Mouse (Mus musculus) T-helper 1 cell (primary cell): Measurements from ENCODE around the gene Ppp1r3c.
"Not testable (repeated sequence)": the region's sequence is repeated elsewhere in the genome, so short reads cannot be mapped to it uniquely, and the experiment has no call there.

Experiments
- in situ Hi-C: fragments of 300-600 bp; cut with MboI, MseI; formaldehyde crosslinking; loops from one replicate; pipeline ENCODE4 v1.15.1; 2025; ENCODE audit warnings: high pct_unique_total_duplicates

Gene Ppp1r3c

DNA sequence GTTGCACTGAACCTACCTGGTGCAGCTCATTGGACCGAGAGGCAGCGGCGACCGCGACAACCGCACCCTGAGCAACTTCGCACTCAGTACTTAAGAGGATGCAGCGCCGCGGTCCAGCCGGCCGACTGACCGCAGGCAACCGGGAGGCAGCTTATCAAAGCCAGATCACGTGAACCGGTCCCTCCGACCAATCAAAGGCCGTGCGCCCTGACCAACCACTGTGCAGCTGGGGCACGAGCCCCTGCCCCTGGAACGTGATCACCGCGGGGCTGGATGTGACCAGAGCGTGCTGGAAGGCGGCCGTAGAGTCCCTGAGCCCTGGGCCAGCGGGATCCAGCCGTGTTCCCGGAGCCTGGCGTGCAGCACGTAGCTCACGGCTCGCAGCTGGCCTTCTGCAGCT lies at the start of gene Ppp1r3c:
Gene Ppp1r3c, minus strand, starts transcription at position 117 of the 400 bp plus-strand sequence.
- in situ Hi-C loops = no loop called here

DNA sequence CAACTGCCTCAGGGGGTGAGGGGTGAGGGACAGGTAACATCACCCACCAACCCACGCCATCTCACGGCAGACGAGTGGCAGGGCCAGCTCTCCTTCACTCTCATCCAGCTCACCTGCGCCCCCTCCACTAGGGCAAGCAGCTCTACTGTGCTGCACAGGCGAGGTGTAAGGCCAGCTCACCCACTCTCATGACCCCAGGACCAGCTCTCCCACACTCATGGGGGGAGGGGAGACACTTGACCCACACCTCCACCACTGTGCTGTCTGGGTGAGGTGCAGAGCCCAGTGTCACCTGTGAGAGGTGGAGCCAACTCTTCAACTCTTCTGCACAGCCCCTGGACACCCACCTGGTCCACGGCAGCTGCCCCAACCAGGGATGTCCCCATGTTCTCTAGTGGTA lies 46.7 kb upstream of the Ppp1r3c start:
- in situ Hi-C loops = no loop called here

DNA sequence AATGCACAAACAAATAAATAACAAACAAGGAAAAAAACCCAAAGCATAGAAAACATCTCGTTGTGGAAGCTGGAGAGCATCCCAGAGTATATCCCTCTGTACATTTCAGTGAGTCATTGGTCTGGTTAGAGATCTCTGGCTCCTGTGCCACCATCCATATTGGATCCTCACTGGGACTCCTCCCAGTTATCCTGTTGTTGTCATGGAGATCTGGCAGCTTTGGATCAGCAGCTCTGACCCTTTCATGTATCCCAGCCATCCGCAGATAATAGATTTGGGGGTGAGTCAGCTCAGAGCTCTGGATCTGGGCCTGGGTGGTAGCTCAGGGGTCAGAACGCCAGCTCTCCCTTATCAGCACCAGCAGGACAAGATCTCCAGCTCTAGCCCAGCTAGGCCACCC lies 46.1 kb upstream of the Ppp1r3c start:
- in situ Hi-C loops = no loop called here

DNA sequence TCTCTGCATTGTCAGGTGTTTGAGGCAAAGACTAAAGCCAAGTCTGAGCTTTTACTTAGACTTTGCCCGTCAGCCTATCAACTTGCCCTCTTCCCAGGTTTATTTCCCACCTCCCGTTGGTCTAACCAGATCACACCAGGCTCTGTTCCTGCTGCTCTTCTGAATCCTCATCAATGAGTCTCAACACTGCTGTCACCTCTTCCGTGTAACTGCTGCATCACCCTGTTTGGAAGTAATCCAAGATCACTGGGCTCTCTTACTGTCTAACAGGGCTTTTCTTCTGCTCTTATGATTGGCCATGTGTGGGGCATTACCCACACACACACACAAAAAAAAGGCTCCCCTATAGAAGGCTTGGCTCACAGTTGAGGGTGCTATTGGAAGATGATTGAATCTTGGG lies 45.5 kb upstream of the Ppp1r3c start:
- in situ Hi-C loops = no loop called here

DNA sequence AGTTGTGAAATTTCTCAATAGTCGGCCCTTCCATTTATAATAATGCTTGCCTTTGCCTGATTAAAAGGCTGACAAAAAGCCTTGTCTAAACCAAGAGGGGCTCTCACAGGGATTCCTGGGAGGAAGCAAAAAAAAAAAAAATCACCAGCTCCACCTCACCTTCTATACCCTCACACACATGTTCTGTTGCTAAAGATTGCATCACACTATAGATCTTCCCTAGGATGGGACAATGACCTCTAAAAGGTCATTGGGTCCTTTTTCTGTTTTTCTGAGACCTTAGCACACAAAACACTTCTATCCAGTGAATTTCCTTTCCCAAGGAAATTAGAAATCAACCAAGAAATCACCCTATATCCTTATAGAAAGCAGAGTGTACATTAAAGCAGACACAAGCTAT lies 43.9 kb upstream of the Ppp1r3c start:
- in situ Hi-C loops = no loop called here

DNA sequence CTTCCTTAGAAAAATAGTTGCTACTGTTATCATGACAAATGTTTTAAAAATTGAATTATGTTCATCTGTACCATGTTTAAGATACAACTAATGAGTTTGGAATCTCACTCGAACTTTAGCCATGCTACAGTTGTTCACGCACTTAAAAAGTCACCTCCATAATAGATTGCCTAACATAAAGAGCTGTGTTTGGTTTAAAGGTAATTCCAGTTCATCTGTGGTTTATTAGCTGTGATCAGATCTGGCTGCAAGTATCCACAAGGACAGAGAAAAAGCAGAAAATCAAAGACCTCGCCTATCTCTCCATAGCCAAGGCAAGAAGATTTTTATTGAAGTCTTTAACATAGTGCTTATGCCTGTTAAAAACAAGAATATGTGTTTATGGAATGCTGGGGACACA lies 43.3 kb upstream of the Ppp1r3c start:
- in situ Hi-C loops = no loop called here

DNA sequence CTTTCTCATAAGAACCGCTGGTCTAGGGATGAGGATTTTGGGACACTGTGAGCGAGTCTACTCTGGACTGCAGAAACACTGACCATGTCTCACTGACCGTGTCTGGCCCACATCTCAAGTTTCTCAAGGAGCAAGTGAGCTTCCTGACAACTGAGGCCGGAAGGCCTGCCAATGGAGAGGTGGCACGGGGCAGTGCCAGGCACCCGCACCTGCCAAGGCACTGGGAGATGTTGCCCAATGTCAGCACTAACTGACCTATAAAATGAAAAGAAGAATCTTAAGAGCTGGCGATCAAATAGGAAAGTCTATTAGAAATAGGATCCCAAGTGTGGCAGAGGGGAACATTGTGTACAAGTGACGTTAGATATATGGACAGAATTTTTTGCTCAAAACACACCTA lies 39.1 kb upstream of the Ppp1r3c start:
- in situ Hi-C loops = no loop called here

DNA sequence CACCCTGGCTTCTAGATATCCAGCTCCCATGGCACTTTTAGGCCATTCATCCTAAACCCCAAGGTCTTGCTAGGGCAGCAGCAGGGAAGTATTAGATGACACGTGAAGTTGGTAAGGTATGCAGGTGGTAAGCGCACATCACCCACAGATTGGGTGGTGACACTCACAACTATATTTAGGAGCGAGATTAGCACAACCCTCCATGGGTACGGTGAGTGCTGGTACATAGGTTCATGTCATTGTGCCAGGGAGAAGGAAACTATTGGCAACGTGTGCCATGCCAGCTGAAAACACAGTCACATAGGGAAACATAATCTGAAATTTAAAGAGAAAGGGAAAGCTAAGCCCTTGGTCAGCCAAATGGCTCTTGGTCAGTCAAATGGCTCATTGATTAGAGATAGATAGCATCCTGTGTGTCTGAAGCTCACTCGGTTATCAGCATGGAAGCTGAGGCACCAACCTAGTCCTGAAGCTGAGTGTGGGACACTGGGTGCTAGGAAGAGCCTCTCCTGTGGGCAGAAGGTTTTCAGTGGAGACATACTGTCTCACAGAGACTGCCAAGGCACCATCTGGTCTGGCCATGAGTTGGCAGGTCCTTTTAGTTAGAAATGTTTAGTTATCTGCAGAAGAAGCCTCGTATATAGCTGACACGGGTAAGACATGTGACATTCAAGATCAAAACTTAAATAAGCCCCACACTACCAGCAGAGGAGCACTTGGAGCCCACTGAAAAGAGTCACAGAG lies 37.4 kb upstream of the Ppp1r3c start:
- in situ Hi-C loops = no loop called here

DNA sequence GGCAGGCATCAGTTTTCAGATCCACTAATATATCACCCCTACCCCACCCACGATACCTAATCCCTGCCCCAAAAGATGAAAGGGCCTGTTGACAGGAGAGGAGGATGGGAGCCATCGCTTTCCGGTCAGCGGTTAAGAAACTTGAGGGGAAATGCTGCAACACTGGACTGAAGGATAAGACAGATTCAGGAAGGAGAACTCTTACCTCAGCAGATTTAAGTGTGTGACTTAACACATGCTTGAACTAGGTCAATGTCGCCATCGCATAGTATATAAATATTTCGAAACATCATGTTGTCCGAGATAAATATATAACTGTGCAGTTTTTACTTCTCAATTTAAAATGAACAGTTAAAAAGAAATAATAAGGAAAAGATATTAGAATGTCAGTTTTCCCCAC lies 31.6 kb upstream of the Ppp1r3c start:
- in situ Hi-C loops = loop anchor here (10.0 kb wide), 1 partner anchor 1653 kb away; no protein-coding TSS in a partner anchor

DNA sequence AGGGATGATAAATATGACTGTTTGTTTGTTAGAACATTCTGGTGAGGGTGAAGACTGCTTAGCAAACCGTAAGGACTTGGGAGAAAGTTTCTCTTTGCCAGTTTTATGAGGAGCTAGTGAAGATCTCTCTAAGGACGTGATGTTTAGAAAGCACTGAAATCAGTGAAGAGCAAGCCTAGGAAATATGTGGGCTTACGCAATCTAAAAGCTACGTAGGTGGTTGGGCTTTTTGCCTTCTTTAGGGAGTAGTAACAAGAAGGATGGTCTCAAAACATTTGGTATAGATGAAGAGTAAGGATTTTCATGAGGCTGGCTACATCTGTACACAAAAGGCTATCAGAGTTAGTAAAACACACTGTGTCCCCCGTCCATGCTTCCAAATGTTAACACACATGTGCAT lies 28.0 kb upstream of the Ppp1r3c start:
- in situ Hi-C loops = loop anchor here (10.0 kb wide), 1 partner anchor 1650 kb away; no protein-coding TSS in a partner anchor

DNA sequence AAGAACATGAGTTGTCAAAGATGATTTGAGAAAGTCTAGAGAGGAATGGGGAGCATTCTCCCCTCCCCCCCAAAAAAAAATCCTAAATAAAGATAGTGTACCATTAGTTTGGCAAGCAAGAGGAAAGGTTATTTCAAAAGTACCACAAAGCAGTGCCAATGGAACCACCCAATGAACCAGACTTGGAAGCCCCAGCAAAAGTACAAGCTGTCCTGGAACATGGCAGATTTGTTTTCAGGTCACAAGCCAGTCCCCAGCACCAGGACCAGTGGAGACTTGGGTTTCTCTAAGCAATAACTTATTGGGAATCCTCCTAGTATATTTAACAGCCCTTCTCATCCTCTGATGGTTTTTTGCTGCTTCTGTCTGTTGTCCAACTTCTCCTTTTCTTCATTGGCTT lies 12.5 kb upstream of the Ppp1r3c start:
- in situ Hi-C loops = no loop called here

DNA sequence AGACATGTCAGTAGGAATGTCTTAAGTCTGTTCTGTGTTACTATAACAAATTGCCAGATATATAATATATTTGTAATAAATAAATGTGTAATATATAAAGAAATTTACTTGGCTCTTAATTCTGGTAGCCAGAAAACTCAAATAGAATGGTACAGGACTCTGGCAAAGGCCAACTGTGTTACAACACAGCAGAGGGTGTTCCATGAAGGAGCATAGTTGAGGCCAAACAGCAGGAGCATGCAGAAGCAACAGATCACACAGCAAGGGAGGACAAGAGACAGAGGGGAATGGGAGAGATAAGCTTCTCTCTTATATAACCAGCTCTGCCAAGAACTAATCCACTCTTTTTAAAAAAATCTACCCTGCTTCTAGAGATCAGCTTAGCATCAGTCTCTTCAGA lies 5.9 kb upstream of the Ppp1r3c start:
- in situ Hi-C loops = no loop called here

DNA sequence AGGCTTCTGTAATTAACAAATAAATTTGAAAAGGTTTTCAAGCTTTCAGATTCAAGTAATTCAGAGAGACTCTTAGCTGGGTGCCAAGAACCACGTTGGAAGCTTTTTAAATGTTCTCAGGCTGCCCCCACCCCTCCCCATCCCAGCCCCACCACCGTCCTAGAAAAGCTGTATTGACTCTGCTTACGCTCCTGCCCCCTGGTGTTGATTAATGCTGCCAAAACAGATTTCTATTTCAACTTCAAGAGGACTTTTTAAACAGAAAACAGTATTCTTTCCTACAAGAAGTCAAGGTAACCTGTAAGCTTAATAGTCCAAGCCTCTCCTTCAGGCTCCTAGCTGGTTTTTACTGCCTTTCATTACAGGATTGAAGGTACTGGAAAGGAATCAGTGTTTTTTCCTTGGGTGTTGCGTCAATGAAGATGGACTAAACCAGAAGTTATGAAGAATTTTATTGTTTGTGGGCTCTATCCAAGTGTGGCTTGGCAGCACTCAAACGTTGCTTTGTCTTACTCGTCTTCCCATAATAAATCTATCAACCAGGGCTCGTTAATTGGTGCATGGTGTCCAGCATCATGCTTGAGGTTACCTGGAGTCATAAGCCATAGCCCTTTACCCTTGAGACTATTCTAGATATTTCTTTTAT lies 3.2 kb upstream of the Ppp1r3c start:
- in situ Hi-C loops = no loop called here

DNA sequence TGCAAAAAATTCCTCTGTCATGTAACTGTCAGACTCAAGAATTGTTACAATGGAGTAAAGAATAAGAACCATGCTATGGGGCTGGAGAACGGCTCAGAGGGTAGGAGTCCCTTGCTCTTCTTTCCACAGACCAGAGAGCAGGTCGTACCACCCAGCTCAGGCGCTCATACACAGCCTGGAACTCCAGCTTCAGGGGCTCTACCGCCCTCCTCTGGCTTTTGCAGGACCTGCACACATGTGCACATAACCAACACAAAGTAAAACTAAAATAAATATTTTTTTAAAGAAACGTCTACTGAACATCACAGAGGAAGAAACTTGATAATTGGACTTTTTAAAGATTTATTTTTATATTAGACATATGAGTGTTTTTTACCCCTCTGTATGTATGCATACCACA lies 1.6 kb upstream of the Ppp1r3c start:
- in situ Hi-C loops = no loop called here

DNA sequence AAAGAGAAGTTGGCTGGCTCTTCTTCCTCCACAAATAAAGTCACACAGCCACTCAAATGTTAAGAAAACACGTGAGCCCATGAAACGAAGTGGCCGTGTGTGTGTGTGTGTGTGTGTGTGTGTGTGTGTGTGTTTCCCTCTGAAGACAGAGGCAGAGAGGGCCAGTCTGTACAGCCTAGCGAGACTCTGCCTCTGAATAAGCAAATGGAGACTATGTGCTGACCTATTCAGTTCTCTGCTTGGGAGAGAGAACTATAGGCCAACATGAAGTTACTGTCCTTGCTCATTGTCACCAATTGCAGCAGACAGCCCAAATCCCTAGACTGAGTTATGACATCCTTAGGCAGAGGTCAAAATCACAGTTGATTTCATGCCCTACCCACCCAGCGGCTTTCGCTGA lies 634 bp upstream of the Ppp1r3c start:
- in situ Hi-C loops = no loop called here

DNA sequence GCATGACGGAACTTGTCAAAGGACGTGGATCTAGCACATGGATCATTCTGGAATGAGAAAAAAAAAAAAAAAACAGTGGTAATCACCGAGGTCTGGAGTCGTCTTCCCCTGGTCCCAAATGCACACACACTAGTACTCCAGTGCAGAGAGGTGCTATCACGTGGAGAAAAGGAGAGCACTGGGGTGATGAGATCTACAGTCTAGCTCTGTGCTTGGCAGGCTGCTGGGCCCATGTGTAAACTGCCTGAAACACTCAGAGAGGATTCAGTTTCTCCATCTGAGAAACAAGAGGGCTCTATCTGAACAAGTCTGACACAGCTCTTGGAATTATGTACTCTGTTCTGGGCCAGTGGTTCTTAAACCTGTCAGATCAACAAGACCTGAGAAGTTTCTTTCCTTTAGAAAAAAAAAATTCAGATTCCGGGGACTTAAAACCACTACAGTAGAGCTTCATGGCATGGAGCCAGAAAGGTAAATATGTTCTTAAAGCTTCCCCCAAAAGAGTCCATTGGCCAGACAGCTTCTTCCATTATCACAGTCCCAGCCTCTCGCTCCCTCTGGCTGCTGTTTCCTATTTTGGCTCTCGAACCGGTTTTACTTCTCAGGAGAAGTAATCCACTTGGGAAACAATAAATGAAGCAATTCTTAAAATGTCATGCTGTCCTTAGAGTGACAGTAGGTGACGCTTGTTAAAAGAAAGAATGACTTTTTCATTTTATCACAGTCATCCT lies 2.0 kb downstream of the Ppp1r3c start:
- in situ Hi-C loops = no loop called here

DNA sequence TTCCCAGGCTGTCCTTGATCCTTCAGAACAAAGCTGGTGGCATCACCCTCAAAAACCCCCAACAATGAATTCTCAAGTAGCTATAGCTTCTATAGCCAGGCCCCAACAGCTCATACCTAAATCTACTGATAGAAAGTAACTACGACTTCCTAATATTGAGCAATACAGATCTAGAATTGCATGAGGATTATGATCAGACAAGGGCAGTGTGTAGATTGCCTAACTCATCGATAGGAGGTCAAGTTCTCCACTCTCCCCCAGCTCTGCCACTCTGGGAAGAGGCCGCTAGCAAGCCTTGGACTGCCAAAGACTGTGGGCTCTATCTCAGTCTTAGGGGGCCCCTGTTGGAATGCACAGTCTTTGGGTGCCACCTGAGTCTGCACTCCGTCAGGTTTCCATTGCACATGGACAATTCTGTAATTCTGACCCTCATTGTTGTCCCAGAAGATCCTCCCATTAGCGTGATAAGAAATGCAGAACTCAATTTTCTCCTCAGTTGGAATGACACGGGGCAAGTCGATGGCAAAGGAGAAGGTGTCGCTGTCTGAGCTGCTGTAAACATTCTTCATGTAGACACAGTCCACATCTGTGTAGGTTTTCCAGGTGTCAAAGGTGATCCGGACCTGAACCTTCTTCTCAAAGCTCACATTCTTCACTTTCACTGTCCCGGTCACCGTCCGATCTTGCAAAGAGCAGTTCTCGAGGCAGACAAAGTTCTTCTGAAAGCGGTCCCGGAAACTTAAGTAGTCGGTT lies 3.1 kb downstream of the Ppp1r3c start:
- in situ Hi-C loops = no loop called here

DNA sequence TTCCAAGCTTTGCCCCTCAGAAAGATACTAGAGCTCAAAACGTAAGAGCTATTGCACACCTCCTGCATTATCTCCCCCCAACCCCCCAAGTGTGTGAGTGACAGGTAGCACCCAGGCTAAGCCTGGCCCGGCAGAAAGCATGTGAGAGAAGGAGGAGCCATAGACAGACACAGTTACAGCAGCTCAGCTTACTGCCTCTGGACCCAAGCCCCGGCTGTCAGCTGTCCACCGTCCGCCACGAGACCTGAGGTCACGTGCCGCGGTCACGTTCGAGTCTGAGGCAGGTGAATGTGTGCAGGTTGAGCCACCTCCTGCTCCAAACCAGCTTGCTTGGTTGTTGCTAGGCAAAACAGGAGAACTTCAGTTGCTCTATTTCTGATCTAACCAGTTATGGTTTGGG lies 5.1 kb downstream of the Ppp1r3c start:
- in situ Hi-C loops = no loop called here

DNA sequence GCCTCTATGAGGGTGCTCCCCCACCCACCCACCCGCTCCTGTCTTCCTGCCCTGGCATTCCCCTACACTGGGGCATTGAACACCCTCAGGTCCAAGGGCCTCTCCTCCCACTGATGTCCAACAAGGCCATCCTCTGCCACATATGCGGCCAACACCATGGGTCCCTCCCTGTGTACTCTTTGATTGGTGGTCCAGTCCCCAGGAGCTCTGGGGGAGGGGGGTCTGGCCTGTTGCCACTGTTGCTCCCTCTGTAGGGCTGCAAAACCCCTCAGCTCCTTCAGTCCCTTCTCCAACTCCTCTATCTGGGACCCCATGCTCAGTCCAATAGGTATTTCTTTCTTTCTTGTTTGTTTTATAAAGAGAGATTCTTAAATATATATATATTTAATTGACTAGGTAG lies 6.0 kb downstream of the Ppp1r3c start:
- in situ Hi-C loops = not testable (repeated sequence)

DNA sequence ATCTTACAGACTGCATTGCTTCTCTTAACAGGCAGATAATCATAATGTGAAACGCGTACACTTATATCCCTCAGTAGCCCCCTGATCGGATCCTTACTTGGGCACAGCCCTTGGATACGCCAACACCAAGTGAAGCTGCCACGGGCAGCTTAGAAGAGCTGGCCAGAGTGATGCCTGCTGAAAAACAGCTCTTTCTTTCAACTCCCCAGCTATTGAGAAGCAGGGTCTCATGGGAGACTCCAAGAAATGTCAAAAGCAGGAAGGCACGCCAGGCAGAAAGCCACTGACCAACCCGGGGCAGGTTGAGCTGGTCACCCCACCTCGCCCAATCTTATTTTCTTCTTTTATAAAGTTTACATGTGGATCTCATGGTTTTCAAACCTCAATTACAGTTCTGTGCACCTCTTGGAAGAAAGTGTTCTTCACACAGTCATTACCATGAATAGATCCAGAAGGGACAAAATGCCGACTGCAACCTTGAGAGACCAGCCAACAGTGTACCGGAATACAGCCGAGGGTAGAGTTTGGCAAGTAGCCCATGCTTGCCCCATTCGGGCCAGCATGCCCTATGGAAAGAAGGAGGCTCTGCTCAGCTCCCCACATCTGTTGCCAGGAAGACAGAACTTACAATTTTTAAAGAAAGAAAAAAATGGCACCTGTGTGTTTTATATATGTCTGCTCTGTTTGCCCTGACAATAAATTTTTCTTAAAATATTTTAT lies 7.6 kb downstream of the Ppp1r3c start:
- in situ Hi-C loops = no loop called here

DNA sequence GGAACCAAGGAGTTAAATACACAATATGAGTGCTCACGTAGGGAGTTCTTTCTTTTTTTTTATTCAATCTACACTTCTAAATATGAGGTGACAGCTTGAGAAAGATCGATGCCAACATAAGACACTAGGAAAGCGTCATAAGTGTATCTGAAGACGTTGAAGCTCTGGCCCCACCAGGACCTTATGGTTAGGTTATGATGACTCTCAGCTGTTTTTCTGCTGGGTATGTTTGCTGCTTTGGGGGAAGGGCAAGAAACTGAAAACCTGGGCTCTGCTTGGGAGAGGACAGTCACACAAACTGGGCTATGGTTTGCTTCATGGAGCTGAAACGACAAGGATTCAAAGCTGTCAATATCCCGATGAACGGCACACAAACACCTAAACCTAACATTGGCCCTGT lies 11.5 kb downstream of the Ppp1r3c start:
- in situ Hi-C loops = no loop called here
